In the genomic region with DNA sequence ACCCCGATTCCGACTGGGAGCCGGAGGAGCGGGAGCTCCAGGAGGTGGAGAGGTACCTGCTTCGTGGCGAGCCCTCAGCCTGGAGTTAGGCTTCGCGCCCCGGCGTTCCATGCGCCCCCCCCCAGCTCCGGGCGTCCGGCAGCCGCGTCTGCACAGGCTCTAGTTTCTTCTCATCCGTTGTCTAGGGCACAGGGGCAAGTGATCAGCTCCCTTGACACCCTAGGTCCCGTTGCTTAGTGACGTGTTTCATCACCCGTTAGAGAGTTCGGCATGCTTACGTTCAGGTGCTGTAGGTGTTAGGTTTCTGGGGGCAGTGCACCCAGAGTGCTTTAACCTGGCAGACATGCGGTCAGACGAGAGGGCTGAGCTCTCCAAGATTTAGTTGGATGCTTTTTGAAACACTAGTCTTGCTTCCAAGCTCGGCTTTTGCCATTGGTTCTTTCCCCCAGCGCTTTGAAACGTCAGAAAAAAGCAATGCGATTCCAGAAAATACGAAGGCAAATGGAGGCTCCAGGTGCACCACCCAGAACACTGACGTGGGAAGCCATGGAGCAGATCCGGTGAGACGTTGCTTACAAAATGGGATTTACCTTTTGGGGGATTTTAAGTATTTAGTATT, we compare ENCODE assay signal across 7 mouse cellular contexts. TPM values are rescaled to one million over a fixed set of nuclear protein-coding genes. Genes with fewer than 3 reads are reported as not detected.
DNase-seq lines count a peak whose midpoint lies in the region; ATAC-seq and TF ChIP-seq lines count a peak whose summit lies in the region.

No protein-coding gene starts in this region.

- peaks cover 6% of the 10 kb centered on the region; the same call in 1 of the 2 replicates for H3K27me3 ChIP-seq in forebrain, embryonic 14.5 days (replicated peaks; ENCODE audit: control insufficient read depth, insufficient read depth, low read length)
- H3K27me3 ChIP-seq in limb, embryonic 15.5 days: peaks cover 20% of the 10 kb centered on the region

- TF ChIP-seq CTCF in lung, adult 2 months (IDR thresholded peaks at IDR 0.05; ENCODE audit: insufficient read depth, low read length): no peak
- TF ChIP-seq CTCF in bone marrow, adult 2 months (IDR thresholded peaks at IDR 0.05; ENCODE audit: control insufficient read depth, insufficient read depth, low read length): no peak

- no peaks in the 10 kb centered on the region for H3K9me3 ChIP-seq in forebrain, embryonic 14.5 days (replicated peaks; ENCODE audit: control insufficient read depth, low read length)
- H3K9me3 ChIP-seq in limb, embryonic 15.5 days: no peaks in the 10 kb centered on the region

- ATAC-seq in forebrain, embryonic 14.5 days: peak; percentile 69
- ATAC-seq in limb, embryonic 15.5 days (ENCODE audit: insufficient number of reproducible peaks, low FRiP score, low TSS enrichment, low read depth): peak; percentile 30; the same call in 1 of the 2 replicates
- peak; percentile 30; the same call in 1 of the 2 replicates for ATAC-seq in neutrophil, adult 5-6 weeks (ENCODE audit: extremely low read depth, insufficient number of reproducible peaks, low FRiP score, poor library complexity, severe bottlenecking)

- peaks cover 28% of the 10 kb centered on the region for H3K36me3 ChIP-seq in forebrain, embryonic 14.5 days (ENCODE audit: control insufficient read depth, insufficient read depth, low read length)
- peaks cover 28% of the 10 kb centered on the region for H3K36me3 ChIP-seq in limb, embryonic 15.5 days

- peak overlapping the region; percentile 91 for H3K4me3 ChIP-seq in lung, adult 2 months (replicated peaks; ENCODE audit: extremely low read depth, low read depth, low read length)
- H3K4me3 ChIP-seq in bone marrow, adult 2 months (replicated peaks; ENCODE audit: control insufficient read depth, low read depth, low read length): peak overlapping the region; percentile 91
- H3K4me3 ChIP-seq in forebrain, embryonic 14.5 days (ENCODE audit: low read depth, low read length): peak overlapping the region; percentile 90
- H3K4me3 ChIP-seq in limb, embryonic 15.5 days: peak overlapping the region; percentile 88

- H3K9ac ChIP-seq in forebrain, embryonic 14.5 days (ENCODE audit: low read length): peak overlapping the region; percentile 87
- peak overlapping the region; percentile 80 for H3K9ac ChIP-seq in limb, embryonic 15.5 days

- TF ChIP-seq POLR2A in lung, adult 2 months (IDR thresholded peaks at IDR 0.05; ENCODE audit: borderline replicate concordance, extremely low read depth, low read depth, low read length): no peak
- TF ChIP-seq POLR2A in bone marrow, adult 2 months (IDR thresholded peaks at IDR 0.05; ENCODE audit: borderline replicate concordance, control insufficient read depth, low read depth, low read length): no peak

- under 1% methylated on average over 32 of the region's 32 CpGs for WGBS in lung, adult 2 months
- WGBS in bone marrow, adult 2 months: 2% methylated on average over 32 of the region's 32 CpGs
- 2% methylated on average over 32 of the region's 32 CpGs for WGBS in forebrain, embryonic 14.5 days
- 2% methylated on average over 32 of the region's 32 CpGs for WGBS in limb, embryonic 15.5 days

- peaks cover 5% of the 10 kb centered on the region; the same call in 1 of the 2 replicates for H3K4me1 ChIP-seq in lung, adult 2 months (ENCODE audit: control insufficient read depth, insufficient read depth, low read length)
- no peaks in the 10 kb centered on the region; the same call in none of the 2 replicates for H3K4me1 ChIP-seq in bone marrow, adult 2 months (ENCODE audit: control insufficient read depth, insufficient read depth, low read length)
- H3K4me1 ChIP-seq in forebrain, embryonic 14.5 days (ENCODE audit: control insufficient read depth, insufficient read depth, low read length): peaks cover 12% of the 10 kb centered on the region
- H3K4me1 ChIP-seq in limb, embryonic 15.5 days: peaks cover 13% of the 10 kb centered on the region

- peak overlapping the region; percentile 57 for H3K27ac ChIP-seq in bone marrow, adult 2 months (ENCODE audit: control insufficient read depth, insufficient read depth, low read depth, low read length, poor library complexity)
- peak overlapping the region; percentile 58; the same call in 1 of the 2 replicates for H3K27ac ChIP-seq in forebrain, embryonic 14.5 days (ENCODE audit: low read depth, low read length)
- H3K27ac ChIP-seq in limb, embryonic 15.5 days: peak overlapping the region; percentile 87

- no peak for DNase-seq in lung, adult 2 months
- DNase-seq in lung, postnatal 14 days: no peak
- peak; percentile 39 for DNase-seq in forebrain, embryonic 14.5 days (ENCODE audit: low spot score)
- DNase-seq in adrenal gland, postnatal 36 days: no peak

- H3K4me2 ChIP-seq in forebrain, embryonic 14.5 days (ENCODE audit: low read length): peak overlapping the region; percentile 92
- H3K4me2 ChIP-seq in limb, embryonic 15.5 days: peak overlapping the region; percentile 78

RNA-seq across cellular contexts. Expression of a gene that starts 0.5 kb away (rescaled TPM):
- polyA plus RNA-seq in lung, adult 2 months (2012; rRNA removed): 21.0 and 26.2 TPM in 2 replicates
- 12.7 and 26.8 TPM in 2 replicates for polyA plus RNA-seq in bone marrow, adult 2 months (2011; ENCODE audit: insufficient read depth, insufficient read length, low replicate concordance, missing spikeins)
- polyA plus RNA-seq in forebrain, embryonic 14.5 days (2014; fragmentation: Nextera tagmentation; extraction: Ambion mirVana): 71.2 and 71.8 TPM in 2 replicates
- 48.7 and 49.2 TPM in 2 replicates for polyA plus RNA-seq in limb, embryonic 15.5 days (2015; fragmentation: Nextera tagmentation; extraction: Ambion mirVana)
- total RNA-seq in neutrophil, adult 5-6 weeks (2017): 33.8 and 39.5 TPM in 2 replicates
- 10 to 100 TPM; 43.1 to 58.6 TPM for total RNA-seq in adrenal gland, postnatal 36 days (2021)

RNA-seq across cellular contexts. Expression of a gene that starts 8.0 kb away (rescaled TPM):
- 11.9 and 14.4 TPM in 2 replicates for polyA plus RNA-seq in lung, adult 2 months (2012; rRNA removed)
- 11.0 and 24.0 TPM in 2 replicates for polyA plus RNA-seq in bone marrow, adult 2 months (2011; ENCODE audit: insufficient read depth, insufficient read length, low replicate concordance, missing spikeins)
- 6.1 and 10.9 TPM in 2 replicates for polyA plus RNA-seq in forebrain, embryonic 14.5 days (2014; fragmentation: Nextera tagmentation; extraction: Ambion mirVana)
- 11.8 and 12.3 TPM in 2 replicates for polyA plus RNA-seq in limb, embryonic 15.5 days (2015; fragmentation: Nextera tagmentation; extraction: Ambion mirVana)
- 21.1 and 26.4 TPM in 2 replicates for total RNA-seq in neutrophil, adult 5-6 weeks (2017)
- total RNA-seq in adrenal gland, postnatal 36 days (2021): 10 to 100 TPM; 19.1 to 31.5 TPM

RNA-seq across cellular contexts. Expression of a gene that starts 15.3 kb away (rescaled TPM):
- polyA plus RNA-seq in lung, adult 2 months (2012; rRNA removed): 1.2 and 1.3 TPM in 2 replicates
- polyA plus RNA-seq in bone marrow, adult 2 months (2011; ENCODE audit: insufficient read depth, insufficient read length, low replicate concordance, missing spikeins): not detected in 2 replicates
- 0.87 and 1.2 TPM in 2 replicates for polyA plus RNA-seq in forebrain, embryonic 14.5 days (2014; fragmentation: Nextera tagmentation; extraction: Ambion mirVana)
- polyA plus RNA-seq in limb, embryonic 15.5 days (2015; fragmentation: Nextera tagmentation; extraction: Ambion mirVana): 0.73 and 1.1 TPM in 2 replicates
- 0.61 and 2.7 TPM in 2 replicates for total RNA-seq in neutrophil, adult 5-6 weeks (2017)
- under 1 TPM; 0.59 to 0.83 TPM for total RNA-seq in adrenal gland, postnatal 36 days (2021)

RNA-seq across cellular contexts. Expression of a gene that starts 28.8 kb away (rescaled TPM):
- 2.4 and 3.2 TPM in 2 replicates for polyA plus RNA-seq in lung, adult 2 months (2012; rRNA removed)
- 1.1 and 1.8 TPM in 2 replicates for polyA plus RNA-seq in bone marrow, adult 2 months (2011; ENCODE audit: insufficient read depth, insufficient read length, low replicate concordance, missing spikeins)
- polyA plus RNA-seq in forebrain, embryonic 14.5 days (2014; fragmentation: Nextera tagmentation; extraction: Ambion mirVana): 2.1 and 2.7 TPM in 2 replicates
- polyA plus RNA-seq in limb, embryonic 15.5 days (2015; fragmentation: Nextera tagmentation; extraction: Ambion mirVana): 3.2 and 3.8 TPM in 2 replicates
- total RNA-seq in neutrophil, adult 5-6 weeks (2017): 3.4 and 4.9 TPM in 2 replicates
- 1 to 10 TPM; 3.8 to 3.9 TPM for total RNA-seq in adrenal gland, postnatal 36 days (2021)

RNA-seq across cellular contexts. Expression of a gene that starts 28.9 kb away (rescaled TPM):
- 93.8 and 94.6 TPM in 2 replicates for polyA plus RNA-seq in lung, adult 2 months (2012; rRNA removed)
- polyA plus RNA-seq in bone marrow, adult 2 months (2011; ENCODE audit: insufficient read depth, insufficient read length, low replicate concordance, missing spikeins): 81.7 and 82.5 TPM in 2 replicates
- polyA plus RNA-seq in forebrain, embryonic 14.5 days (2014; fragmentation: Nextera tagmentation; extraction: Ambion mirVana): 32.7 and 38.5 TPM in 2 replicates
- 62.5 and 69.4 TPM in 2 replicates for polyA plus RNA-seq in limb, embryonic 15.5 days (2015; fragmentation: Nextera tagmentation; extraction: Ambion mirVana)
- 72.9 and 88.3 TPM in 2 replicates for total RNA-seq in neutrophil, adult 5-6 weeks (2017)
- total RNA-seq in adrenal gland, postnatal 36 days (2021): 10 to 100 TPM; 65.1 to 70.1 TPM
